Mouse (Mus musculus) spleen, postnatal 4 days (tissue): ENCODE results near the gene Hils1.
"Not testable (repeated sequence)": the region's sequence is repeated elsewhere in the genome, so short reads cannot be mapped to it uniquely, and the experiment has no call there.

Experiments used
- DNase-seq, 2 experiments: peaks; one replicate each; pipeline ENCODE4 v3.0.0; 2022; ENCODE audit warnings: low spot score in 2 of 2

The Hils1 gene

DNA sequence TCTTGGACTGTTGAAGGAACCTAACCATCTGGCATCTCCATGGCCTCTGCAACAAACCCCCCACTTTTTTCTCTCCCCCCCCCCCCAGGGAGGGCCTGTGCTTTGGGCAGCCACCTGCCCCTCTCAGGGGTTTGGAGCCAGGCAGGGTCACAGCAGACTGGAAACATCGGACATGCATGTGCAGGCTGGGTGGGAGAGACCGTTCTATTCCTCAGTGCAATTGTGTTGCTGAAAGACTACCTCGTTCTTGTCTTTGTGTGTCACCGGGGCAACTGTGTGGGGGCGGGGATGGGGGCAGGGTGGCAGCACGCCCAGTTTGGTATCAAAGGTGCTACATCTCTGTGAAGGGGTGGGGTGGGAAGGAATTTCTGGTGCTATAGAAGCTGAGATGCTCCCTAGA is 15.2 kb upstream of the Hils1 start:
- DNase-seq = no peak

GRCm38 (mm10) chr11:94955103-94955502 is 12.3 kb upstream of the Hils1 start:
- DNase-seq = no peak

GRCm38 (mm10) chr11:94957693-94958064 is 9.7 kb upstream of the Hils1 start:
- DNase-seq = no peak

GRCm38 (mm10) chr11:94958065-94958858 is 9.1 kb upstream of the Hils1 start:
- no peak for DNase-seq

DNA sequence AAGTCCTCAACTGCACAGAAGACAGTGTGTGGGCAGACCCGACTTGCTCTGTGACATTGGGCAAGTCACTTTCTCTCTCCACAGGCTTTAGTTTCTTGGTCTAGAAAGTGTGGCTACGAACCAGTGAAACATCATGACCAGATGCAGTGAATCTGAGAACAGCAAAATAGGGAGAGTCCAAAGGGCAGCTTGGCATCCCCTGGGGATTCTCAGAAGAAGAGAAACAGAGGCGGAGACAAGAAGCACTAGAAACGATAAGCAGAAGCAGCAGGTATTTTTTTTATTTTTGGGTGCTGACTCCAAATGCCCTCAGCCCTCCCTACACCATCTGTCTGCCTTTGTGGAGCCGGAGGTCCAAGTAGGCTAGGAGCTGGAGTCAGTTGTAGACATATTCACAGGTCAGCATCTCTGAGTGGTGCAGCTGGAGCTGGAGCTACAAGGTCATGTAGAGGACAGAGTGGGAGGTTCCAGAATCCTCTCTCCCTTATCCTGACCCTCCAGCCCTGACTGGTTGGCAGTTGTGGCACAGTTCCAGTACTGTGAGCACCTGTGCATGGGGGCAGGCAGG is 4.8 kb upstream of the Hils1 start:
- no peak for DNase-seq

DNA sequence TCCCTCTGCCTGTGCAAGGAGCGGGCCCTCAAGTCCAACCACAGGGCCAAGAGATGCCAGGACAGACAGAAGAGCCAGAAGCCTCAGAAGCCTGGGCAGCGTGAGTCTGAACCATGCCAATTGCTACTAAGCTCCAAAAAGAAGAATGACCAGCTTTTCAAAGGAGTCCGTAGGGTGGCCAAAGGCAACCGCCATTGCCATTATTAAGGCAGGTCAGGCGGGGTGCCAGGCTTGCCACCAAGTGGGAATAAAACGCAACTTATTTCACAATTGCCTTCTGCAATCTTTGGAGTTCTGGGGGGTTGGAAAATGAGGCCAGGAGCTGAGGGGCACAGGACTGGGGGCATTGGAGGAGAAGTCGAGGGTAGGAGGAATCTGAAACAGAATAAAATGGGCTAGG is 794 bp downstream of the Hils1 start:
- no peak for DNase-seq

- DNase-seq = not testable (repeated sequence)
Observed at GRCm38 (mm10) chr11:94969709-94970108, 2.3 kb downstream of the Hils1 start.

- peak; percentile 55 to 82 for DNase-seq
Observed at GRCm38 (mm10) chr11:94970210-94970943, 3.0 kb downstream of the Hils1 start.

DNA sequence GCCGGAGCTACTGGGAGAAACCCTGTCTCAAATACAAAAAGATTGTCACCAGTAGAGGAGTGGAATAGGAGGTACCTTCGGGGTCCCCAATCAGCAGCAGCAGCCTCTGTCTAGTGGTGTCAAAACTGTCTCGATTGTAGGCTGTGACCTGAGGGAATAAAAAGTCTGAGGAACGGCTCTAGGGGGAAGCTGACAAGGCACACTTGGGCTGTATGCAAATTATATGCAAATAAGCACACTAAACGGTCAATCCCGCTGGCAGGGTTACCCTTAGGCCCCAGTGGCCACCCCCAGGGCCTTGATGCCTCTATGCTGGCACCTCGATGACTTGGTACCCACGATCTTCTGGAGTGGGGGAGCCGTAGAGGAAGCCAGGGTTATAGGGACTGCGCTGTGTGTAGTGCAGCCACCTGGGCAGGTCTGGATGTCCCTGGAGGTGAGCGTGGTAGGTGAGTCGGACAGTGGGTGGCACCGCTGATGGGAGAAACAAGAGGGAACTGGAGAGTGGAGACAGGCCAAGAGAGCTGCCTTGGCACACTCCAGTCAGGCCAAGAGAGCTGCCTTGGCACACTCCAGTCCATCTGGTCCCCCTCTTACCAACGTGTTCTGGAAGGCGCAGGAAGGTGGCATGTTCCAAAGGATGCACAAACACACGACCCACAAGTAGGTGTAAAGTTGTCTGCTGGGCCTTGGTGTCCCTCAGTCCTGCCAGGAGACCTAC is 4.7 kb downstream of the Hils1 start:
- no peak for DNase-seq

- DNase-seq = no peak
Observed at GRCm38 (mm10) chr11:94972887-94973286, 5.5 kb downstream of the Hils1 start.

- DNase-seq = no peak
Observed at GRCm38 (mm10) chr11:94973313-94973712, 5.9 kb downstream of the Hils1 start.

DNA sequence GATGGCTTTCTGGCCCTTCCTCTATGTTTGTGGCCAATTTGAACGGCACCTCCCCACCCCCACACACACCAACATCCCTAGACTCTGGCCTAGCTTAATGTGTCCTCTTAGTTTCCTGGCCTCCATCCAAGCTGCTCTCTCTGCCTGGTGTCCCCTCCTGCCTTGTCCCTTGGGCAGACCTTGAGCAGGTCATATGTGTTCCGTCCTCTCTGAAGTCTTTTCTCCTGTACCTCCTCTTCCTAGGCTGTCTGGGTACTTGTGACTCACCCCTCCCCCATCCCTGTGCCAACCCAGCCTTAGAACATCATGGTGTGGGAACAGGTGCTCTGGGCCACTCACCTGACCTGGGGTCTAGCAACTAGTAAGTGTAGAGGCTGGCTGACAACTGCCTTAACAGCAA is 7.6 kb downstream of the Hils1 start:
- no peak for DNase-seq

- DNase-seq = no peak
Observed at GRCm38 (mm10) chr11:94976199-94976598, 8.8 kb downstream of the Hils1 start, which contains the start of gene Sgca. Gene Sgca (minus strand): TSS chr11:94976327.

DNA sequence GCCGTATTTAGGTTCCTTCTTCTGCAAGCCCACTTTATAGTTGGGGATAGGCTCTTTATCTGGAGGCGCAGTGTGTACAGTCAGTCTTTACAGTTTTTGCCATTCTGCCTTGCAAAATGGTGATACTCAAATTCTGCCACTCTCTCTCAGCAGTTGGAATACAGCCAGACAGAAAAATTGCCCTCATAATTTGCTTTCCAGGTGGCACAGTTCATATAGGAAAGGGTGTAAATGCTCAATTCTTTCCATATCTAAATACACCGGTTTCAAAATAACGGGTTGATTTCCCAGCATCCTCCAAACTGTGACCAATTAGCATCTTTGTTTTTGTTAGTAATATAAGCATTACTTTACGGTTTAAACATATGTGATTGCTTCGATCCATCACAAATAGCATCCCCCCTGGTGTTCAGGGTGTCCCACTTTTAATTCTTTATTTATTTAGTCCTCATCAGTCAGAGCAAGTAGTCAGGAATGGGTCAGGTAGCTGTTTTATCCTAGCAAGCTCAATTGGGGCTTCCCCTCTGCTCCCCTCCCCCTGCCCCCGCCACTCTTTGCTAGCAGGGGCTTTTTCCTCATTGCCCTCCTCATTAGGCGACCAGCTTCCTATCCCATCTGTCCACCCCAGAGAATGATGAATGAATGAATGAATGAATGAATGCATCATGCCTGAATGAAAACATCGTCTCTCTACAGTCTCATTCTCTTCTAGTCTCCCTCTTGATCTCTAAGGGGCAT is 11.0 kb downstream of the Hils1 start:
- no peak for DNase-seq

DNA sequence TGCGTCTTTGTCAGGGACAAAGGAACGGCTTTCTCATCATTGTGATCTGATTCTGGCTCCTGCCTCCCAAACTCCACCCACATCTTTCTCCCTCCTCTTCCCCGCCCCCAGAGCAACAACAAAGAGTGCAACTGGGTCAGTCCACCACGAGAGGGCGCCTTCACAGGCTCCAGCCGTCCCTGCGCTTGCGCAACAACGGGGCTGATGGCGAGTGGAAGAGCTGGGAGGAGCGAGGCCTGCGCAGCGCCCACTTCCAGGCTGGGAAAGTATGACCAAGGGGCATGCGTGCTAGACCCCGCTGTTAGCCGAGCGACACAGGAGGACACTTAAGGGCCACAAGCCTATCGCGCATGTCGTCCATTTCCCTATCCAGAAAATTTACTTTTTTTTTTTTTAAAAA is 11.6 kb downstream of the Hils1 start:
- DNase-seq = peak; percentile 95 to 98

GRCm38 (mm10) chr11:94979462-94980179 is 12.2 kb downstream of the Hils1 start:
- no peak for DNase-seq

- DNase-seq = no peak
Observed at GRCm38 (mm10) chr11:94985140-94985539, 17.7 kb downstream of the Hils1 start.

- DNase-seq = no peak
Observed at GRCm38 (mm10) chr11:94985822-94986221, 18.4 kb downstream of the Hils1 start.

- DNase-seq = no peak
Observed at GRCm38 (mm10) chr11:94986435-94986834, 19.0 kb downstream of the Hils1 start.

GRCm38 (mm10) chr11:94987341-94987740 is 19.9 kb downstream of the Hils1 start:
- no peak for DNase-seq

DNA sequence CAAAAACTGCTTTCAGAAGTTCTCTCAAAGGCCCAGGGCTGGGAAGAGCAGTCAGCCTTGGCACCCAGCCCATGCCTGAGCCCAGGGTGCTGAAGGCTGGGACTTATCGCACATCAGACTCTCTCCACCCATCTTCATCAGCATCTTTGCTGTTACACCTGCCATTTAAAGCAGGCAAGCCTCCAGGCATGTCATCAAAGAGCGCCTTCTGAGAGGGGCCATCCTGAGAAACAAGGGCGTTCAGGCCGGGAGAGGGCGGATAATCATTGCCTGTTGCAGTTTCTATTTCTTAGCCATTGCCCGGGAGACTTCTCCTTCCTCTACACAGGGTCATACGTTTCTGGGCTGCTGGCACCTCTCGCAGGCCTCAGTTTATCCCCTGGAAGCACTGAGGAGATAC is 20.5 kb downstream of the Hils1 start:
- DNase-seq = peak; percentile 52 to 68
